Mouse (Mus musculus) ES-E14 (cell line): ENCODE data around the gene Tmem262. TPM values are rescaled to one million over a fixed set of nuclear protein-coding genes. Genes with fewer than 3 reads are reported as not detected.

Experiments used
- DNase-seq: peaks from one replicate; pipeline ENCODE4 v3.0.0-alpha.2; 2013; ENCODE audit warnings: low read depth, low spot score
- H3K27ac ChIP-seq: 2 replicates; pipeline ENCODE4 v1.5.1; 2012; ENCODE audit warnings: low read depth, mild to moderate bottlenecking, low read length, moderate library complexity, mixed read lengths; ENCODE audit not compliant: poor library complexity, insufficient read depth, severe bottlenecking
- H3K36me3 ChIP-seq: 2 replicates; pipeline ENCODE4 v1.6.1; 2012; ENCODE audit warnings: mild to moderate bottlenecking, low read length, moderate library complexity, mixed read lengths; ENCODE audit not compliant: control insufficient read depth, poor library complexity, insufficient read depth, severe bottlenecking
- H3K4me1 ChIP-seq, 2 experiments: fragments of 150-350 bp in 1 of 2; sonication (generic) in 1 of 2; 2 replicates each; pipeline ENCODE4 v1.6.1; 2012; ENCODE audit warnings: low read length in 2 of 2, mild to moderate bottlenecking in 1 of 2, mixed read lengths in 1 of 2; ENCODE audit not compliant: control insufficient read depth in 2 of 2, insufficient read depth in 2 of 2, poor library complexity in 1 of 2
- H3K4me3 ChIP-seq, 2 experiments: fragments of 150-350 bp in 1 of 2; sonication (generic) in 1 of 2; 2 replicates each; pipeline ENCODE4 v1.5.1; 2012; ENCODE audit warnings: low read length in 2 of 2, low read depth in 1 of 2, mild to moderate bottlenecking in 1 of 2, mixed read lengths in 1 of 2; ENCODE audit not compliant: insufficient read depth in 1 of 2, poor library complexity in 1 of 2, severe bottlenecking in 1 of 2
- H3K9ac ChIP-seq: 2 replicates; pipeline ENCODE4 v1.6.1; 2012; ENCODE audit warnings: low read depth, mild to moderate bottlenecking, low read length, mixed read lengths; ENCODE audit not compliant: poor library complexity, insufficient read depth, severe bottlenecking
- H3K9me3 ChIP-seq: fragments of 150-350 bp; sonication (generic); 2 replicates; pipeline ENCODE4 v1.6.1; 2012; ENCODE audit warnings: low read depth, mild to moderate bottlenecking, low read length; ENCODE audit not compliant: control insufficient read depth, insufficient read depth
- CHD2 ChIP-seq: IDR thresholded peaks from 2 replicates; pipeline ENCODE4 v1.6.1; 2014; ENCODE audit warnings: mild to moderate bottlenecking, low read depth, low read length, inconsistent platforms
- HCFC1 ChIP-seq: IDR thresholded peaks from 2 replicates; pipeline ENCODE4 v1.6.1; 2012; ENCODE audit warnings: low read length, inconsistent platforms, borderline replicate concordance; ENCODE audit not compliant: insufficient read depth
- MAFK ChIP-seq: IDR thresholded peaks from 2 replicates; pipeline ENCODE4 v1.6.1; 2014; ENCODE audit warnings: mild to moderate bottlenecking, low read depth, low read length, inconsistent platforms; ENCODE audit not compliant: insufficient read depth
- ZC3H11A ChIP-seq: IDR thresholded peaks from 2 replicates; pipeline ENCODE4 v1.6.1; 2012; ENCODE audit warnings: low read depth, mild to moderate bottlenecking, inconsistent platforms, low read length, borderline replicate concordance
- ZNF384 ChIP-seq: IDR thresholded peaks from 2 replicates; pipeline ENCODE4 v1.6.1; 2012; ENCODE audit warnings: low read depth, low read length, inconsistent platforms
- in situ Hi-C, 2 experiments: fragments of 600-800 bp; cut with MboI; formaldehyde crosslinking; loops; one replicate each; pipeline ENCODE4 v1.15.1; 2025; ENCODE audit warnings: low sequenced_read_pairs in 2 of 2, inconsistent platforms in 1 of 2; ENCODE audit not compliant: unreplicated experiment in 2 of 2
- total RNA-seq: library from RNA; depleted of rRNA; stranded (reverse); fragments of 300-350 nt; gene quantifications from 2 replicates; pipeline ENCODE4 v1.2.3, GENCODE M21; 2012; rRNA removed

The Tmem262 gene
- total RNA-seq, 1 experiment: not detected

DNA sequence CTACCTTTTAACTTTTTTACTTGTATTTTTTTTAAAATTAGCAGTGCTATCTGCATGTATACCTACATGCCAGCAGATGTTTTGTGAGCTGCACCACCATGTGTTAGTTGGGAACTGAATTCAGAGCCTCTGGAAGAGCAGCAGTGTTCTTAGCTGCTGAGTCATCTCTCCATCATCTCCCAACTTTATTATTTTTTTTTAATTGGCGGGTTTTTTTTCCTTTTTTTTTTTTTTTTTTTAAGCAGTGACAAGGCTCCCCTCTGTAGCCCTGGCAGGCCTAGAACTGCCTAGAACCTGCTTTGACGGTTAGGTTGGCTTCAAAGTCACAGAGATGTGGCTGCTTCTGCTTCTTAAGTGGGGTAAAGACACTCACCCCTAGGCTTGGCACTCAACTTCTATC, 45.1 kb downstream of the Tmem262 start:
- Histone ChIP-seq H3K4me1 (peaks cover 2 to 13% of the 10 kb centered on the region in 2 experiments; a peak in 1 of 4 replicates), H3K4me3 (no peak overlapping the region), H3K36me3 (no peaks in the 10 kb centered on the region), H3K9ac (no peak overlapping the region), H3K27ac (no peak overlapping the region), H3K9me3 (no peaks in the 10 kb centered on the region)
- in situ Hi-C loops: loop anchor here (5.0 to 10.0 kb wide), 2 partner anchors 160 to 163 kb away; partner anchors contain the start of gene Pola2 (in 2 of the 2)
- TF ChIP-seq ZNF384 (no peak), HCFC1 (no peak), MAFK (no peak), CHD2 (no peak), ZC3H11A (no peak)
- DNase-seq: no peak

- no peaks in the 10 kb centered on the region for H3K9me3 ChIP-seq
- no peak for TF ChIP-seq MAFK
- TF ChIP-seq ZC3H11A: peak; percentile 60; the same call in 1 of the 2 replicates
- TF ChIP-seq CHD2: no peak
- TF ChIP-seq ZNF384: peak; percentile 66; the same call in 1 of the 2 replicates
- no peak for TF ChIP-seq HCFC1
- no peak overlapping the region for H3K4me3 ChIP-seq
- peaks cover 0 to 9% of the 10 kb centered on the region in 2 experiments; a peak in 1 of 4 replicates for H3K4me1 ChIP-seq
- H3K27ac ChIP-seq: no peak overlapping the region
- H3K36me3 ChIP-seq: no peaks in the 10 kb centered on the region
- no peak overlapping the region for H3K9ac ChIP-seq
- DNase-seq: peak; percentile 79
- in situ Hi-C loops: loop anchor here (5.0 to 10.0 kb wide), 2 partner anchors 161 to 164 kb away; partner anchors contain the start of gene Pola2 (in 2 of the 2)
Observed at GRCm38 (mm10) chr19:6126289-6126688, 46.5 kb downstream of the Tmem262 start.

DNA sequence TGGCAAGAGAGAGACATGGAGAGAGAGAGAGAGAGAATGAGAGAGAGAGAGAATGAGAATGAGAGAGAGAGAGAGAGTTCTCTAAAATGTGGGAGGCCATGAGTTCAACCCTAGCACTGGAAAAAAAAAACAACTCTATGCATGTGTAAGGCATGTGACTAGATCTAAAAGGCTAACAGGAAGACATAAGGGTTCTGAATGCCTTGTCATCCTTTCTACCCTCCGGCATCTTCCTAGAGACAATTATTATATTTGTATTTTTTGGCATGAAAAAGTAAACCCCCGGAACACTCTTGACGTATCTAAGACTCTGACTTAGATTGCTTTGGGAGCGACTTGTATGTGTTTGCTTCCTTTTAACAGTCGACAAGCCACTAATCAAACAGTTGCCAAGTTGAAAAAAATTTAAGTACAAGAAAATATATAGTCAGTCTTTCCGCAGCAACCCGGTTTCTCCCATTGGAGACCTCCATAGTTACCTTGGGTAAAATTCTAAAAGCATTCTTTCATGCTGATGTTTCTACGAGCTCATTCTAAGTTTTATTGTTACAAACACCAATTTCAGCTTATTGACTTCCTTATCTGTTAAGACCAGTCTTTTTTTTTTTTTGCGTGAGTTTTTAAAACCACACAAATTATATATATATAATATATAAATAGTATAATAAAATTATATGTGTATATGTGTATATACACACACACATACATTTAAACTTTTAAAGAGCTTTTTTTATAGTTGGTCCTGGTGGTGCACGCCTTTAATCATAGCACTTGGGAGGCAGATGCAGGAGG, 47.2 kb downstream of the Tmem262 start:
- DNase-seq: no peak
- H3K4me1 ChIP-seq: peaks cover 0 to 2% of the 10 kb centered on the region in 2 experiments; a peak in 1 of 4 replicates
- peak overlapping the region; percentile 34; the same call in 1 of the 2 replicates for H3K27ac ChIP-seq
- in situ Hi-C loops: loop anchor here (5.0 to 10.0 kb wide), 2 partner anchors 162 to 165 kb away; partner anchors contain the start of gene Pola2 (in 2 of the 2)
- no peaks in the 10 kb centered on the region for H3K9me3 ChIP-seq
- TF ChIP-seq CHD2: no peak
- TF ChIP-seq HCFC1: no peak
- TF ChIP-seq ZC3H11A: no peak
- no peak for TF ChIP-seq ZNF384
- TF ChIP-seq MAFK: no peak
- H3K4me3 ChIP-seq: peak overlapping the region; percentile 79 to 89
- H3K36me3 ChIP-seq: no peaks in the 10 kb centered on the region
- peak overlapping the region; percentile 61; the same call in 1 of the 2 replicates for H3K9ac ChIP-seq

DNA sequence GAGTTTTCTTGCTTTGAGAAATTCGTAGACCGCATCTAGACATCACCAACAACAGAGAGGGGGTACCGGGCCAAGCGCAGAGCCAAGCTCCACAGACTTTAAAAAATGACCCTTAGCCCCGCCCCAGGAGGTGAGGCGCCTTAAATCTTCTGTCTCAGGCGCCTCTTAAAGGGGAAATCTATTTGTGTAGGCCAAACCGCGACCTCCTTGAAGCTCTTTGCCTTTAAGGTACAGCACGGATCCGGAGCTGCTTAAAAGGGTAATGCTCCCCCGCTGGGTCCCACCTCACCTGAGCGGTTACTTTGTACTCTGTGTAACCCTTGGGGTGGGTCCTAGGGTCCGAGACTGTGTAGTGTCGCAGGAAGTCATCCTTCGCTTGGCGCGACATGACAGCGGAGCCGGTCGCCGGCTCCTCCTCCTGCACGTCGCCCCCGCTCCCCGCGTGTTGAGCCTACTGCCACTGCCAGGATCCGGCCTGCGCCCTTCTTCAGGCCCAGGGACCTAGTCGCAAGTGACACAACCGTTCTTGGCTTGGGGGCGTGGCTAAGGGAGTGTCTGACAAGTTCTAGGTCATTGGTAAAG, 48.0 kb downstream of the Tmem262 start, which contains the start of gene Snx15:
Gene Snx15, minus strand, starts transcription at position 545 of the 582 bp plus-strand sequence.
- Histone ChIP-seq H3K4me3 (peak within 1 kb of the TSS; percentile 79 to 89), H3K9ac (peak within 1 kb of the TSS; percentile 82), H3K9me3 (no peaks in the 10 kb centered on the region), H3K36me3 (no peaks in the 10 kb centered on the region), H3K27ac (peak within 1 kb of the TSS; percentile 61; the same call in 1 of the 2 replicates), H3K4me1 (no peaks in the 10 kb centered on the region; a peak in 1 of 4 replicates)
- peak; percentile 96 for DNase-seq
- TF ChIP-seq ZC3H11A (peak; percentile 77), ZNF384 (no peak), HCFC1 (peak; percentile 59; the same call in 1 of the 2 replicates), CHD2 (0 out of 2 replicates have a peak, but pooled peaks have one; percentile 45), MAFK (no peak)
- in situ Hi-C loops: loop anchor here (5.0 to 10.0 kb wide), 2 partner anchors 163 to 166 kb away; partner anchors contain the start of gene Pola2 (in 2 of the 2)

Other genes with a start within 250 kb of the Tmem262 start
- gene Frmd8, start 204.8 kb upstream of the Tmem262 start, total RNA-seq: 33.4 and 35.7 TPM in 2 replicates
- 1.2 and 1.9 TPM in 2 replicates for gene Slc25a45, start 202.2 kb upstream of the Tmem262 start, total RNA-seq
- gene Tigd3, start 185.9 kb upstream of the Tmem262 start, total RNA-seq: 2.1 and 2.2 TPM in 2 replicates
- 37.9 and 39.5 TPM in 2 replicates for gene Dpf2, start 167.0 kb upstream of the Tmem262 start, total RNA-seq
- 0.42 and 0.76 TPM in 2 replicates for gene Cdc42ep2, start 155.2 kb upstream of the Tmem262 start, total RNA-seq
- gene Pola2, start 115.8 kb upstream of the Tmem262 start, total RNA-seq: 69.7 and 80.5 TPM in 2 replicates
- 0.54 and 1.4 TPM in 2 replicates for gene Slc22a20, start 93.9 kb upstream of the Tmem262 start, total RNA-seq
- gene Capn1, start 64.1 kb upstream of the Tmem262 start, total RNA-seq: 19.3 and 20.4 TPM in 2 replicates
- gene Syvn1, start 33.5 kb upstream of the Tmem262 start, total RNA-seq: 29.6 and 41.4 TPM in 2 replicates
- 55.9 and 62.7 TPM in 2 replicates for gene Mrpl49, start 22.2 kb upstream of the Tmem262 start, total RNA-seq
- 1,469 and 1,510 TPM in 2 replicates for gene Fau, start 22.2 kb upstream of the Tmem262 start, total RNA-seq
- gene Znhit2, start 18.8 kb upstream of the Tmem262 start, total RNA-seq: 18.2 and 23.2 TPM in 2 replicates
- 14.0 and 23.2 TPM in 2 replicates for gene Tm7sf2, start 11.7 kb upstream of the Tmem262 start, total RNA-seq
- gene Vps51, start 2.8 kb upstream of the Tmem262 start, total RNA-seq: 36.9 and 45.3 TPM in 2 replicates
- gene Gm28374, start 2.2 kb downstream of the Tmem262 start, total RNA-seq: 0.48 and 0.54 TPM in 2 replicates
- gene Zfpl1, start 4.9 kb downstream of the Tmem262 start, total RNA-seq: 39.4 and 42.4 TPM in 2 replicates
- gene Cdca5, start 5.0 kb downstream of the Tmem262 start, total RNA-seq: 50.7 and 52.1 TPM in 2 replicates
- 3.4 and 5.9 TPM in 2 replicates for gene AC131692.1, start 14.4 kb downstream of the Tmem262 start, total RNA-seq
- gene Naaladl1, start 25.7 kb downstream of the Tmem262 start, total RNA-seq: 0.80 and 3.5 TPM in 2 replicates
- gene Sac3d1, start 38.6 kb downstream of the Tmem262 start, total RNA-seq: 25.2 and 28.2 TPM in 2 replicates
- 8.9 and 11.9 TPM in 2 replicates for gene Snx15, start 48.3 kb downstream of the Tmem262 start, total RNA-seq
- gene Batf2, start 61.0 kb downstream of the Tmem262 start, total RNA-seq: 0.18 TPM in 1 of 2 replicates, not detected in the other
- gene Arl2, start 61.5 kb downstream of the Tmem262 start, total RNA-seq: 42.2 and 43.8 TPM in 2 replicates
- 0.63 and 1.6 TPM in 2 replicates for gene Majin, start 104.4 kb downstream of the Tmem262 start, total RNA-seq
- 3.9 and 5.9 TPM in 2 replicates for gene Gpha2, start 146.3 kb downstream of the Tmem262 start, total RNA-seq
- 22.8 and 24.8 TPM in 2 replicates for gene Ppp2r5b, start 155.8 kb downstream of the Tmem262 start, total RNA-seq
- 31.8 and 45.0 TPM in 2 replicates for gene Atg2a, start 161.6 kb downstream of the Tmem262 start, total RNA-seq
- 133 and 162 TPM in 2 replicates for gene Ehd1, start 196.7 kb downstream of the Tmem262 start, total RNA-seq
- 35.5 and 48.4 TPM in 2 replicates for gene Cdc42bpg, start 226.4 kb downstream of the Tmem262 start, total RNA-seq